Mouse (Mus musculus): ENCODE results near the gene Vax2.
A peak's percentile ranks its signal among the peaks of the same experiment; 100 is the strongest.

Vax2 gene

GRCm38 (mm10) chr6:83711725-83712475 is 836 bp downstream of the Vax2 start:
- no peak for DNase-seq (ENCODE audit: low spot score in 2 of 2)

DNA sequence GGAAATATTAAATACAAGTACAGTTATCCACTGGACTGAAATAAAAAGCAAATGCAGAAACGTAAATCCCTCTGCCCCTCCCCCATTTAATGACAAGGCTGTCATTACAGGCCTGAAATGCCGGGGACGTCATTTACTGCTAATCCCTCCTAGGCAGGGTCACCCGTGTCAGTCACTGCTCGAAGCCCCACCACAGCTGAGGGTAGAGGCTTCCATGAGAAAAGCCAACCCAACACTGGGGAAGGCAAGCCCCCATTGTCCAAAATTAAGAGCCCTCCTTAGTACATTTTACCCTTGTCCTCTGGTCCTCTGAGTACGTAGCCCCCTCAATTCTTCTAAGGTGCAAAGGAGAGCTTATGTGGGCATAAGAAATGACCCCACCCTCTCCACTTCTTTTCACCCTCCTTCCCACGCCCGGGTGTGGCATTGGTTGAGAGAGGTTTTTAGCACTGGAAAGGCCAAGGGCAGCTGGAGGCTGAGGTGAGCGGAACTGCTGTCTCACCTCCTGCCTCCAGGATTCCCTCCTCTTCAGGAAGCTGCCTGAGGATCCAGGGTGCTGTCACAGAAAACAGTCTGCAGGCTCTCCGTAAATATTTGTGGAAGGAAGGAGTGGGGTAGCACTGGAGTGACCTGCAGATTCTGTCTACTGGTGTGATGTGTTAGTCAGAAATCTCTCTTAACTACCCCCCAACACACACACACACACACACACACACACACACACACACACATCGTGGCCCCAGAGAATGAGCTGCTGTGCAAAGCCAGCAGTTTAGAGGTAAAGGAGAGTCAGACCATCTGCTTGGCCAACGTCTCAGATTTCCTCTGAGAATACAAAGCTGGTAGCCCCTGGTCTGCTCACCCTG is 2.4 kb downstream of the Vax2 start:
- no peak for DNase-seq (ENCODE audit: low spot score in 2 of 2)

DNA sequence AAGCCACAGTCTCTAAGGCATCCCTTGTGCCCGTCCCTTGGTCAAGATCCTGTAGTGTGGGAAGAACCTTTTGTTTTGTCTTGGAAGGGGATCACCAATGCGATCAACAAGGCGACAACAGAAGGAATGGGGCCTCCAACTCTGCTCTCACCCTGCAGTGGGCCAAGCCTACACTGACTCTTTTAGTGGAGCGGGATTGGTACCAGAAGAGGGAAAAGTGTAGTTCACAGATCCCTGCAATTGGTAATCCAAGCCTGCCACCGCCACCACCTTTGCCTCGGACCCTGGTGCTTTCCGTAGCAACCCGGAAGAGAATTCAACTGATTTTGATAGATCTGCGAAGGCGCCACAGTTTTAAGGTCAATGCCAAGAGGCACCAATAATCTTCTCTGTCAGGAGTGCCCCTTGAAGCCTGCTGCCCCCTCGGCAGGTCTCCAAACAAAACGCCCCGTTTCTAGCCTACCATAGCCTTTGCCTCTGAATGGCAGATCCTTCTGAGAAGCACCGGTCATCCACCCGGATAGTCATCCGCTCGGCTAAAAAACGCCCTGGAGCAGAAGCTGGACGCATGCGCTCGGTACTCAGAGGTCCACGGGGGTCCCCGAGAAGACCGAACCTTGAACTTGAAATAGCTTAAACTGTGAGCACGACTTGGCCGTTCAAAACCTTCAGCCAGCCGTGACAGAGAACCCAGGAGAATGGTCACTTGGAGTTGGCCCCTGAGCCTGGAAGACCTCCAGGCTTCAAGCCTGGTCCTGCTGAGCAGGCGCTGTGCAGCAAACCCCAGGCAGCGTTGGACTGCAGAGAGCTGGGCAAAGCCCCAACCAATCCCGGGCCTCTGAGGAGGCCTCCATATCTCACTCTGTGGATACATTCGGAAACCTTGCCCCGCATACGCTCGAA is 3.4 kb downstream of the Vax2 start:
- DNase-seq (ENCODE audit: low spot score in 2 of 2), result no peak

DNA sequence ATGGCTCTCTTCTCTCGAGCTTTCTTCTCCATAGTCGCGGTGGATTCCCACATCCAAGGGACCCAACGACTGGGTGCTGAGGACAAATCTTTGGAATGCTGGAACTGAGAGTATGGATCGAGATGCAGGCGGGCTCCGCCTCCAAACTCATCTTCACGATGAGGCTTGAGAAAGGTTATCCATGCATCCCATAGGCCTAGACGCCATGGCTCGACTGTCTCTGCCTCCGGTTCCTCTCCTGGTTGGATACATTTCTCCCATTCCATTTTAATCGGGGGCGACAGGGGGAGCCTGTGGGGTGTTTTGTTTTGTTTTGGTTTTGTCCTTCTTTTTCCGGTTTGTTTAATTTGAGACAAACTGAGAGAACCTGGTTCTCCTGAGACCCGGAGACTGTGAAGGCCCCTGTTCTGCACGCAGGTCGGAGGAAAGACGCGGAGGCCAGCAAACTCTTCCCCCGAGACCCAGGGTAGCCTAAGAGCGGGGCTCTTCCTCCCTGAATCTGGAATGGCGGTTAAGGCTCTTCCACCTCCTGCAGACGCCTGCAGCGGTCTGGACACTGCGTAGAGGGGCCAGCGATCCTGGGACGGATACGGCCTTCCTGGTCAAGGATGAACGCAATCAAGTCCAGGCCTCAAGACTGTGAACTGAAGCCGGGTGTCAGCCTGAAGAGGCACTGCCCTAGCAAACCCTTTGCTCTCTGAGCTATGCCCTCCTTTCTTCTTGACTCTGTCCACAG is 4.6 kb downstream of the Vax2 start:
- no peak for DNase-seq (ENCODE audit: low spot score in 2 of 2)

GRCm38 (mm10) chr6:83717026-83717425 is 6.0 kb downstream of the Vax2 start:
- no peak for DNase-seq (ENCODE audit: low spot score in 2 of 2)

- no peak for DNase-seq (ENCODE audit: low spot score in 2 of 2)
Observed at GRCm38 (mm10) chr6:83722526-83722925, 11.5 kb downstream of the Vax2 start.

DNA sequence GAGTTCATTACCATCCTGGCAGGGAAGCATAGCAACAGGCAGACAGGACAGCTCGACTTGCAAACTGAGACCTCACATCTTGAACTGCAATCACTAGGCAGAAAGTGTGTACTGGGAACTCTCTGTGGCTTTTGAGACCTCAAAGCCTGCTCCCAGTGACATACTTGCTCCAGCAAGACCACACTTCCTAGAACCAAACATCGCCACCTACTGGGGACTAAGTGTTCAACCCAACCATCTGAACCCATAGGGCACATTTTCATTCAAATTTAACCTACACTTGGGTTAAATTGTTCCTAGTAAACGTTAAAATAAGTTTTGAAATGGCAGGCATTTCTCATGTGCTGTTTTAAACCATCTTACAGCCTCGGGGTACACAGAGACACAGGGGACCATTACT is 16.1 kb downstream of the Vax2 start:
- DNase-seq (ENCODE audit: low spot score in 2 of 2), result no peak

GRCm38 (mm10) chr6:83728488-83728887 is 17.4 kb downstream of the Vax2 start:
- no peak for DNase-seq (ENCODE audit: low spot score in 2 of 2)

- DNase-seq (ENCODE audit: low spot score in 2 of 2), result no peak
Observed at GRCm38 (mm10) chr6:83729350-83729970, 18.4 kb downstream of the Vax2 start.

- no peak for DNase-seq (ENCODE audit: low spot score in 2 of 2)
Observed at GRCm38 (mm10) chr6:83731128-83731527, 20.1 kb downstream of the Vax2 start.

- no peak for DNase-seq (ENCODE audit: low spot score in 2 of 2)
Observed at GRCm38 (mm10) chr6:83737311-83737710, 26.2 kb downstream of the Vax2 start.

DNA sequence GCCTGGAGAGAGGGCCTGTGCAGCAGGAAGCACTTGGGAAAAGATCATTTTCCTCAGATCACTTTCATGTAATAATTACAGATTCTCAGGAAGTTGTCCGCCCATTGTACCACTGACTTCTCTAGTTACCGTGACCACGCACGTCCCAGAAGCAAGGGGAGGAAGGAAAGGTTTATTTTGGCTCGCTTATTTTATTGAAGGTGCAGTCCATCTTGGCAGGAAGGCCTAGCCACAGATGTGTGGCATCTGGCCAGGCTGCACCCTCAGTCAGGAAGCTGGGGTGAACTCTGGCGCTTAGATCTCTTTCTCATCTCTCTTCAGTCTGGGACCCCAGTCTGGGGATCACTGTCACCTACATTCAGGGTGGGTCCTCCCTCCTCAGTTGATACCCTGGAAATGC is 27.5 kb downstream of the Vax2 start:
- no peak for DNase-seq (ENCODE audit: low spot score in 2 of 2)

- DNase-seq (ENCODE audit: low spot score in 2 of 2), result no peak
Observed at GRCm38 (mm10) chr6:83742761-83743160, 31.7 kb downstream of the Vax2 start, which contains the start of gene Atp6v1b1. TSS of gene Atp6v1b1 (plus strand) at chr6:83742990.

DNA sequence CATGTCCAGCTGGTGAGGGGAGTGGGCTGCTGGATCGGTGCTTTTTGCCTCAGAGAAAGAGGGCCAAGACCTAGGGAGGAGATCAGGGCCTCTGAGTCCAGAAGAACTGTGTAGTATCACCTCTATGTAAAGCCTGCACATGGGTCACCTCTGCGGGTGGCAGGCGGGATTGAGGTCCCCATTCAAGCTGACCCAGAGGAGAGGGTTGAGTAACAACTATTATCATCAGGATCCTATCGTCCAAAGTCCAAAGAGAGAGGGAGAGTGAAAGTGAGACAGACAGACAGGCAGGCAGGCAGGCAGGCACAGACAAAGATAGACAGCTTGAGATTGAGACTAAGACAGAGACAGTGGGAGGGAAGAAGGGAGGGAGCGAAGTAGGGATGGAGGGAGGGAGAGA is 32.1 kb downstream of the Vax2 start:
- no peak for DNase-seq (ENCODE audit: low spot score in 2 of 2)

DNA sequence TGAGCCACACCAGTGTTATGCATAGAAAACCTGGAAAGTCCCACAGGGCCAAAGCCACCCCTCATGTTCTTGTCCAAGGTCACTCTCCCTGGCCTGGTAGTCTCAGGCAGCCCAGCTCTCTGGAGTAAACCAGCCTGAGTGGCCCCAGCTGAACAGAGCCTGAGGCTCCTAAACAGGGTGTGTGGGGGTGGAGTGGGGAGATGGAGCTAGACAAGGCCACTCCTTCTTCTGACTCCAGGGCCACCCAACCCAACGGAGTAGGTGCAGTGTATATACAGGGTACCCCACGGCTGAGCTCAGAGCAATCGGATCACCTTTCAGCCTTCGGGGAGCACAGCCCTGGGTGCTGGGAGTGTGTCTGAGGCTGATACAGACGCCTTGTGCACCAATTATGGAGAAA is 33.1 kb downstream of the Vax2 start:
- DNase-seq (ENCODE audit: low spot score in 2 of 2), result no peak

- DNase-seq (ENCODE audit: low spot score in 2 of 2), result no peak
Observed at GRCm38 (mm10) chr6:83744557-83744956, 33.5 kb downstream of the Vax2 start.

DNA sequence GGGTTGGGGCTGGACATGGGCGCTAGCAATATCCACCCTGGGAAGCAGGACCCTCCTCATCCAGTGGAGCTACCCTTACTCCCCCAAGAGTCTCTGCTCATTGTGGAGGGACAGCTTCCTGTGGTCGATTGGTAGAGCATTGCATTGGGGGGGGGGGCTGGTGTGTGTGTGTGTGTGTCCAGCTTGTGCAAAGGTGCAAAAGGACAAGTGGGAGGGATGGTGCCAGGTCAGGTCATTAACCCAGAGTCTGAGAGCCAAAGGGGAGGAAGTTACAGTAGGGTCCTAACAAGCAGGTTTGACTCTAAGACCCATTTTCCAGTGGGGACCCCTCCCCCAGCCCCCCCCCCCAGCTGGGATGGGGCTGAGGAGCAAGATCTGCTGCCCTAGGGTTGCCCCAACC is 34.4 kb downstream of the Vax2 start:
- no peak for DNase-seq (ENCODE audit: low spot score in 2 of 2)

DNA sequence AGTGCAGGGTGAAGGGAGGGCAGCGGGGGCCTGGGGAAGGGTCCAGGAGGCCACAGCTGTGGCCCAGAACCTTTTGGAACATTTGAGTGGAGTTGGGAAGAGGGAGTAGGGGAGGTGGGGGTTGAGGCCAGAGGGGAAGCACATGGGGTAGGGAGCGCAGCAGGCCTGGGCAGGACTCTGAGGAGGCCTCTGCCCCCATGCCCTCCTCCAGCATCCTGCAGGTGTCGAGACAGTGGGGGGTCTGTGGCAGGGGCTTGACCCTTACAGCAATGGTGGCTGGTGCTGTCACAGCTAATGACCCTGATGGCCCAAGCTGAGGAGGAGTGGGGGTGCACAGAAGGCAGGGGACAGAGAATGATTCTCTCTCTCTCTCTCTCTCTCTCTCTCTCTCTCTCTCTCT is 38.2 kb downstream of the Vax2 start:
- DNase-seq (ENCODE audit: low spot score in 2 of 2), result no peak

DNA sequence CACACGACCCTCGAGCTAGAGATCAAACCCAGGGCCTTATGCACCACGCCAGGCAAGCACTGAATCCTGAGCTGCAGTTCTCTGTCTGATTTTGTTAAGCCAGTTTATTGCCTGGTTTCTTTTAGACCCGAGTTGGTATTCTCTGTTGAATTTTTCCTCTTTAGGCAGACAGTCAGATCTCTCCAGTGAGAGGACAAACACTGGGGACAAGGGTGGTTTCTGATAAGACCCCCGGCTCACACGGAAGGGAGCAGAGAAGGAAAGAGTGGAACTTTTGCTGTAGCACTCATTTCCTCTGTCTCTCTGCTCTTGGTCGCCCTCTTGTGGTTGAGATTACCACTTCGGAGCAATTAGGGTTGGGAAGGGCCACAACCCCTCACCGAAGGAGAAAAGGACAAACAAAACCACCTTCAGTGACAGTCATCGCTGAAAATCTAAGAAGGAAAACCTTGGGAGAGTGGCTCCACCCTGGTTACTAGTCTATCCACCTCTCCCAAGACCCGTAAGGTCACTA is 39.2 kb downstream of the Vax2 start:
- DNase-seq (ENCODE audit: low spot score in 2 of 2), result peak in 1 of 2 experiments; percentile 20

DNA sequence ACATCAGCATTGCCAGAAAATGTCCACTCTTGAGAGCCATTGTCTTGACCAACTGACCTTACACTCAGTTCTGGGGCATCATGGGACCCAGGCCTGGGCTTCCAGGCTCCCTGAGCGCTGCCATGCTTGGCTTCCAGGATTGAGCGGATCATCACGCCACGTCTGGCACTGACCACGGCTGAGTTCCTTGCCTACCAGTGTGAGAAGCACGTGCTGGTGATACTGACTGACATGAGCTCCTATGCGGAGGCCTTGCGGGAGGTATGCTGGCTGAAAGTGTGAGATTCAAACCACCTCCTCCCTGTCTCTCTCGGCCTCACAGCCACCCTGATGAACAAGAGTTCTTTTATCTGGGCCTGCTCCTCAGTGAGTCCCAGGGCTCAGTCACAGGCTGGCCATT is 45.0 kb downstream of the Vax2 start:
- no peak for DNase-seq (ENCODE audit: low spot score in 2 of 2)

DNA sequence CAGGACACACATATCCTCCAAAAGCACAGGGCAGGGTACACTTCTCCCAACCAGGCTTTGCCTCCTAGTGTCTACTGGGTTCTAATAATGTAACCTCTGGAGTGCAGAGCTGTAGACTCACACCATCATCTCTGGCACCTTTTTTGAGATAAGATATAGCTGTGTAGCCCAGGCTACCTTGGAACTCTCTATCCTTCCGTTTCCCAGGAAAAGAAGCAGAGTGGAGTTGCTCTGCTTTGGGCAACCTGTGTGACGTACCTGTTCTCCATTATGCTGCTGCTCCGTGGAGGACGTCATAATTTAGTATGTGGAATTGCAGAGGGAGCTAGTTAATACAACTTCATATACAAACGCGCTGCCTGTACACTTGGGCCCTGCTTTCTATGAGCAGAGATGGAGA is 51.3 kb downstream of the Vax2 start, which contains the start of gene Ankrd53:
Ankrd53 (plus strand) TSS at position 301 of the 400 bp plus-strand sequence.
- DNase-seq (ENCODE audit: low spot score in 2 of 2), result no peak

Data from frontal cortex, postnatal 25 days (tissue).